Mouse (Mus musculus) hematopoietic stem cell, adult 5-6 weeks (primary cell): ENCODE results near the gene Osbpl7. TPM values are rescaled to one million over a fixed set of nuclear protein-coding genes. Genes with fewer than 3 reads are reported as not detected.

Source experiments
- ATAC-seq, 2 experiments: fragments of 125-278 bp in 1 of 2; replicated peaks in 1 of 2; 2 replicates each; pipeline ENCODE4 v1.8.0; 2016 to 2017; ENCODE audit warnings: inconsistent platforms in 2 of 2, mild to moderate bottlenecking in 2 of 2, moderate number of reproducible peaks in 2 of 2, low read depth in 1 of 2, moderate TSS enrichment in 1 of 2; ENCODE audit not compliant: low FRiP score in 2 of 2, poor library complexity in 2 of 2, severe bottlenecking in 2 of 2, insufficient read depth in 1 of 2, low TSS enrichment in 1 of 2
- total RNA-seq: library from RNA; stranded (forward); fragments of 172-1452, 232-1000 nt; gene quantifications from 2 replicates; pipeline ENCODE4 v1.2.3, GENCODE M21; 2017

Gene Osbpl7
- total RNA-seq, 1 experiment from 2014 or later = 13.4 TPM

- ATAC-seq = no peak
Observed at GRCm38 (mm10) chr11:97069333-97069732, 18.9 kb downstream of the Osbpl7 start.

- ATAC-seq = no peak
Observed at GRCm38 (mm10) chr11:97069770-97070169, 19.3 kb downstream of the Osbpl7 start.

GRCm38 (mm10) chr11:97071129-97071528 lies 20.7 kb downstream of the Osbpl7 start:
- ATAC-seq = no peak

GRCm38 (mm10) chr11:97072533-97072932 lies 22.1 kb downstream of the Osbpl7 start:
- peak; percentile 39 to 71; a peak in 3 of 4 replicates for ATAC-seq

GRCm38 (mm10) chr11:97074235-97074634 lies 23.8 kb downstream of the Osbpl7 start:
- ATAC-seq = no peak

- ATAC-seq = no peak
Observed at GRCm38 (mm10) chr11:97078751-97079150, 28.3 kb downstream of the Osbpl7 start.

- no peak for ATAC-seq
Observed at GRCm38 (mm10) chr11:97080291-97080690, 29.9 kb downstream of the Osbpl7 start.

GRCm38 (mm10) chr11:97082977-97083376 lies 32.5 kb downstream of the Osbpl7 start:
- ATAC-seq = peak; percentile 53 to 67; a peak in 3 of 4 replicates

GRCm38 (mm10) chr11:97083401-97084140 lies 33.1 kb downstream of the Osbpl7 start:
- ATAC-seq = no peak; a peak in 1 of 4 replicates

- ATAC-seq = no peak
Observed at GRCm38 (mm10) chr11:97084821-97085505, 34.5 kb downstream of the Osbpl7 start.

GRCm38 (mm10) chr11:97086365-97086764 lies 35.9 kb downstream of the Osbpl7 start:
- ATAC-seq = no peak

GRCm38 (mm10) chr11:97094600-97094999 lies 44.2 kb downstream of the Osbpl7 start:
- no peak for ATAC-seq

GRCm38 (mm10) chr11:97098791-97099190 lies 48.4 kb downstream of the Osbpl7 start:
- ATAC-seq = 0 out of 4 replicates have a peak, but pooled peaks of 1 of the 2 experiments have one; percentile 11

GRCm38 (mm10) chr11:97101722-97102121 lies 51.3 kb downstream of the Osbpl7 start:
- ATAC-seq = peak; percentile 74 to 82

GRCm38 (mm10) chr11:97103163-97104090 lies 53.0 kb downstream of the Osbpl7 start:
- ATAC-seq = peak in 1 of 2 experiments; percentile 33; a peak in 3 of 4 replicates

GRCm38 (mm10) chr11:97104091-97104483 lies 53.7 kb downstream of the Osbpl7 start:
- no peak for ATAC-seq

- no peak for ATAC-seq
Observed at GRCm38 (mm10) chr11:97108976-97109375, 58.5 kb downstream of the Osbpl7 start.
